Mouse (Mus musculus): ENCODE results near the gene Limd1. TPM values are rescaled to one million over a fixed set of nuclear protein-coding genes. Genes with fewer than 3 reads are reported as not detected.
A peak's percentile ranks its signal among the peaks of the same experiment; 100 is the strongest.

Gene Limd1
- total and polyA plus RNA-seq, 3 experiments = 32.6 to 37.5 TPM; not detected in 1

- peak in 1 of 3 experiments; percentile 18; a peak in 1 of 6 replicates for TF ChIP-seq CTCF (IDR thresholded peaks at IDR 0.05 in 2 of 3, conservative IDR thresholded peaks at IDR 0.05 in 1 of 3; ENCODE audit: control insufficient read depth in 1 of 3, insufficient read depth in 1 of 3, low read depth in 2 of 3, low read length in 3 of 3, poor library complexity in 1 of 3, severe bottlenecking in 1 of 3)
- TF ChIP-seq CHD1 (IDR thresholded peaks at IDR 0.05; ENCODE audit: low read depth, low read length) = no peak
- no peaks in the 10 kb centered on the region for H3K9me3 ChIP-seq (replicated peaks; ENCODE audit: insufficient read depth, low read length)
Measured at GRCm38 (mm10) chr9:123507380-123507779, 28.9 kb downstream of the Limd1 start.

GRCm38 (mm10) chr9:123508986-123509385 lies 30.5 kb downstream of the Limd1 start:
- H3K27ac ChIP-seq (ENCODE audit: control insufficient read depth, low read depth, low read length) = no peak overlapping the region
- H3K79me2 ChIP-seq (ENCODE audit: control insufficient read depth, insufficient read depth, low read length, poor library complexity) = no peaks in the 10 kb centered on the region; the same call in 1 of the 2 replicates
- DNase-seq (ENCODE audit: low read depth, low spot score) = no peak
- H3K27me3 ChIP-seq (ENCODE audit: control insufficient read depth in 1 of 2, insufficient read depth in 2 of 2, low read length in 2 of 2) = no peaks in the 10 kb centered on the region
- no peak overlapping the region for H3K4me3 ChIP-seq (ENCODE audit: control insufficient read depth in 1 of 2, insufficient read depth in 1 of 2, low read depth in 2 of 2, low read length in 2 of 2)
- TF ChIP-seq USF1 (IDR thresholded peaks at IDR 0.05; ENCODE audit: low read depth, low read length) (no peak), RCOR1 (IDR thresholded peaks at IDR 0.05; ENCODE audit: low read depth, low read length) (no peak), KAT2A (conservative IDR thresholded peaks at IDR 0.05; ENCODE audit: low read depth, low read length) (no peak), MYC (IDR thresholded peaks at IDR 0.05; ENCODE audit: low read depth, low read length) (no peak), ZC3H11A (IDR thresholded peaks at IDR 0.05; ENCODE audit: low read depth, low read length) (no peak), E2F4 (IDR thresholded peaks at IDR 0.05; ENCODE audit: borderline replicate concordance, low read depth, low read length) (no peak), NRF1 (IDR thresholded peaks at IDR 0.05; ENCODE audit: insufficient read depth, low read depth, low read length, poor library complexity, severe bottlenecking) (no peak), TBP (IDR thresholded peaks at IDR 0.05; ENCODE audit: low read depth, low read length) (no peak), EP300 (IDR thresholded peaks at IDR 0.05; ENCODE audit: low read depth in 1 of 2, low read length in 2 of 2) (no peak), UBTF (IDR thresholded peaks at IDR 0.05; ENCODE audit: borderline replicate concordance, insufficient read depth, low read depth, low read length) (no peak), ZMIZ1 (IDR thresholded peaks at IDR 0.05; ENCODE audit: low read depth, low read length) (no peak), MAX (IDR thresholded peaks at IDR 0.05; ENCODE audit: low read length) (no peak), ZNF384 (IDR thresholded peaks at IDR 0.05; ENCODE audit: low read depth, low read length) (no peak)
- H3K36me3 ChIP-seq (ENCODE audit: control insufficient read depth in 1 of 2, insufficient read depth in 2 of 2, low read length in 2 of 2) = peaks cover 2 to 9% of the 10 kb centered on the region in 2 experiments
- H3K9ac ChIP-seq (ENCODE audit: control insufficient read depth, low read depth, low read length, poor library complexity, severe bottlenecking) = no peak overlapping the region
- no peaks in the 10 kb centered on the region; a peak in 1 of 4 replicates for H3K4me1 ChIP-seq (ENCODE audit: control insufficient read depth in 1 of 2, insufficient read depth in 2 of 2, low read length in 2 of 2)
- H3K9me3 ChIP-seq (replicated peaks; ENCODE audit: insufficient read depth, low read length) = no peaks in the 10 kb centered on the region

More at GRCm38 (mm10) chr9:123507380-123507779, 28.9 kb downstream of the Limd1 start:
- Histone ChIP-seq H3K27ac (ENCODE audit: control insufficient read depth, low read depth, low read length) (no peak overlapping the region), H3K27me3 (ENCODE audit: control insufficient read depth in 1 of 2, insufficient read depth in 2 of 2, low read length in 2 of 2) (no peaks in the 10 kb centered on the region), H3K9ac (ENCODE audit: control insufficient read depth, low read depth, low read length, poor library complexity, severe bottlenecking) (no peak overlapping the region), H3K4me1 (ENCODE audit: control insufficient read depth in 1 of 2, insufficient read depth in 2 of 2, low read length in 2 of 2) (no peaks in the 10 kb centered on the region; a peak in 1 of 4 replicates), H3K36me3 (ENCODE audit: control insufficient read depth in 1 of 2, insufficient read depth in 2 of 2, low read length in 2 of 2) (peaks cover 2 to 10% of the 10 kb centered on the region in 2 experiments), H3K4me3 (ENCODE audit: control insufficient read depth in 1 of 2, insufficient read depth in 1 of 2, low read depth in 2 of 2, low read length in 2 of 2) (no peak overlapping the region), H3K79me2 (ENCODE audit: control insufficient read depth, insufficient read depth, low read length, poor library complexity) (no peaks in the 10 kb centered on the region; the same call in 1 of the 2 replicates)
- DNase-seq (ENCODE audit: low read depth, low spot score) = no peak
